Mouse (Mus musculus) testis, adult 2 months (tissue): Measurements from ENCODE around the gene Rmnd5a.

Source experiments
- CTCF ChIP-seq: fragments of 200-500 bp; IDR thresholded peaks from 2 replicates; pipeline ENCODE4 v1.5.1; 2012; ENCODE audit warnings: low read depth, mild to moderate bottlenecking, inconsistent platforms, low read length, moderate library complexity; ENCODE audit not compliant: control insufficient read depth, insufficient read depth, insufficient replicate concordance
- POLR2A ChIP-seq: fragments of 200-500 bp; IDR thresholded peaks from 2 replicates; pipeline ENCODE4 v1.6.1; 2012; ENCODE audit warnings: low read depth, mild to moderate bottlenecking, inconsistent platforms, low read length, moderate library complexity; ENCODE audit not compliant: control insufficient read depth

DNA sequence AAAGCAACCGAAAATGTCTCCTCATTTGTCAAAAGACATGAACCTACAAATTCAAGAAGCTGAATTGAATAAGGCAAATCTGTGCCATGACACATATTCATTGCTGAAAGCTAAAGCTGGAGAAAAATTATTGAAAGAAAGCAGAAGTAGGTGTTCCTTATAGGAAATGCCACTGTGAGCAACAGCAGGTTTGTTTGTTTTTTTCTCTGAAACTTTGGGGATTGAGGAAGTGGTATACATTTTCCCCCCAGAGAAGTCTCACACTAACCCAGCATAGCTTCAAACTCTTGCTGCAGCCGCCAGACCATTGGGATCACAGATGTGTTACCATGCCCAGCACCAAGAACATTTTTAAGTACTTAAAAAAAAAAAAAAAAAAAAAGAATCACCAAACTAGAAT, 12.4 kb upstream of the Rmnd5a start:
- no peak for TF ChIP-seq POLR2A
- TF ChIP-seq CTCF, result no peak
